Mouse (Mus musculus): Measurements from ENCODE around the gene Eogt.
A peak's percentile ranks its signal among the peaks of the same experiment; 100 is the strongest.

Eogt gene

DNA sequence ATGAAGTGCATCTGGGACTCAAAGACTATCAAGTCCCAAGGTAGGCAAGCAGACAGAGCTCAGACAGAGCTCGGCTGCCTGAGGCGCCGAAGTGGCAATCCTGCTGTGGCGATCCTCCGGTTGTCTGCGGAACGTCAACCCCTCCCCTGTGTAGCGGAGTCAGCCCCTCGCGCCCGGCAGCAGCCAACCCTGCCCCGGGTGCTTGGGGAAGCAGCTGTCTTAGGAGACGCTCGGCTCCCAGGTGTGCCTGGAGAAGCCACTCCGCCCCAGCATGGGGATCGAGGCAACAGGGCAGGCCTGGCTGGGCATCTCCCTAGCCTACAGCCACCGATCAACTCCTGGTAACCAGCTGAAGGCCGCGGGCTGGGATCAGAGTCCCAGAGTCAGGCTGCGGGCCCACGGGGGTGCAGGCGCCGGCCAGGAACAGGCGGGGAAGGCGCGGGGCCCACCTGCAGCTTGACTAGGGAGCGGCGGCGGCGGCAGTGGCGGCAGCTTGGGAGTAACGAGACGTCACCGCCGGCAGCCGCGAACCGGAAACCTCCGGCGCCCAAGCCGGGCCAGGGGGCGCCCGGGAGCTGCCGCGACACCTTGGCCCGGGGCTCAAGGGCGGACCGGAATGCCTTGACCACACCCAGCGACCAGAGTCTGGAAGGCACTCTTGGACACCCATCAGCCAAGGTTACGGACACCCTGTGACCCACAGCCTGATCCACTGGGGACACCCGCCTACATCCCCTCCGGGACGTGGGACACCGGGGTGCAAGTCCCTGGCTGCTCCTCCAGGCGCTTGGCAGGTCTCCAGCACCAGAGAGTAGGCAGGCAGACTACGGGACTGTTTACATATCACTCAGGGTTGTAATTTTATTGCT is at the start of gene Eogt:
Gene Eogt, minus strand, starts transcription at position 800 of the 869 bp plus-strand sequence.
- peak; percentile 84 for DNase-seq (ENCODE audit: low read depth)

- no peak for DNase-seq (ENCODE audit: low read depth)
Measured at GRCm38 (mm10) chr6:97179367-97179828, 30.4 kb upstream of the Eogt start.

DNA sequence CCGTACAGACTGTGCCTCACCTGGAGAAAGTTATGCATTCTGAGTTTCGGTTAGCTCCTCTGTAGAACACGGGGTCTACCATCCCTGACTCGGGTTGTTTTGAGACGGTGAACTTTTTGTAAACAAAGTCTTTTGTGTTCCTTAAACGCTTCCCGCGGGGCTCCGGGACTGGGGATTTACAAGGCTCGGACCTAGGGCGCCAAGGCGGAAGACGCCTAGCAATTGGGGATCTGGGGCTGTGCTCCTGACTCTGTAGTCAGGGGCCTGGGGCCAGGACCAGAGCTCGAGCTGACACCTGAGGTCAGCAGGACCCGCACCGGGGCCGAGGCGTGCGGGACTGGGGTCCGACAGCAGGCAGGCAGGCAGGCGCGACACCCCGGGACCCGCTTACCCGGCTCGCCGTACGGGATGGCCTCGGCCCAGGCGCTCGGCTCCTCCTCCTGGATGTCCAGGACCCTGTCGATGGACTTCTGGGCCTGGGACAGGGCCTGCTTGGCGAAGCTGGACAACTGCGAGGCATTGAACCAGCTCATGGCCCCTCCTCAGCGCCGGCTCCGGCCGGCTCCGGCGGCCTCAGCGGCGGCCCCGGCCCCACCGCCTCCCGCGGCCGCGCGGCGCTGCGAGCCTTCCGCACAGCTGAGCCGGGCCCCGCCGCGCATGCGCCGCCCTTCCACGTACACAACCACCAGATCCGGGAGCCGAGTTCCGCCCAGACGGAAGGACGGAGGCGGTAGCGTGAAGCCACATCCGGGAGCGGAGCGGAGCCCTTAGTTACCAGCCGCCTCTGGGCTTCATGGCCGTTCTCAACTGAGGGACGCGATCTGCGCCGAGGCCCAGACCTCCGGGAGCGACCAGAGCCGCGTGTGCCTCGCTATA is 29.7 kb upstream of the Eogt start, which contains the start of gene Tmf1:
Gene Tmf1, minus strand, starts transcription at position 632 of the 876 bp plus-strand sequence.
- DNase-seq (ENCODE audit: low read depth) = peak; percentile 96

DNA sequence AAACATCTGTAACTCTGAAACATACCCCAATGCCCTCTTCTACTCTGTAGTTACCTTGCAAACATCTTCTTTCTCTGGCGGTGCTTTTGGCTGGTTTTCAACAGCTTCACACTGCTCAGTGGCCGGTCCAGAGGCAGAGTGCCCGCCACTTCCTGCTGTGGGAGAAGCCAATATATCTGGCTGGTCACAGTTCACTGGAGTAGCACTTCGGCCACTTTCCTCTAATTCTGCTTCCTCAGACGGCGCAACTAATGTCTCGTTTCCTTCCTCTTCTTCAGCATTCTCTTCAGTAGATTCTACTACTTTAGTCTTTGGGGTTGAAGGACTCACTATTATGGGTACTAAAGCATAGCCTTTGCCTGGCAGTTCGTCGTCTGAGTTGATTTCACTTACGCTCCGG is 26.7 kb upstream of the Eogt start:
- no peak for DNase-seq (ENCODE audit: low read depth)

DNA sequence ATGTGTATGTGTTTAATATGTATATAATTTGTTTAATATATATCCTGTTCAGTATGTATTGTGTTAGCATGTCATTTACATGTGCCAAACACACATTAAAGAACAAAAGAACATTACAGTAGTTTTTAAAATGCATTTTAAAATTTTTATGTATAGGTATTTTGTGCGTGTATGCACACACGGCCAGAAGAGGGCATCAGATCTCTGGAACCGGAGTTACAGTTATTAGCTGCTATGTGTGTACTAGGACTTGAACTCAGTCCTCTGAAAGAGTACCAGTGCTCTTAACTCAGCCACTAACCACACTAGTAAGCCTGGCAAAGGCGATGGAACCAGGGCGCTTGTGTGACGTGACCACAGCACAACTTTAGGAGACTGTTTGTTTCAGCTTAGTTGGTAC is 1.2 kb upstream of the Eogt start:
- DNase-seq (ENCODE audit: low read depth) = peak; percentile 47

- no peak for DNase-seq (ENCODE audit: low read depth)
Measured at GRCm38 (mm10) chr6:97149721-97150120, 739 bp upstream of the Eogt start.

DNA sequence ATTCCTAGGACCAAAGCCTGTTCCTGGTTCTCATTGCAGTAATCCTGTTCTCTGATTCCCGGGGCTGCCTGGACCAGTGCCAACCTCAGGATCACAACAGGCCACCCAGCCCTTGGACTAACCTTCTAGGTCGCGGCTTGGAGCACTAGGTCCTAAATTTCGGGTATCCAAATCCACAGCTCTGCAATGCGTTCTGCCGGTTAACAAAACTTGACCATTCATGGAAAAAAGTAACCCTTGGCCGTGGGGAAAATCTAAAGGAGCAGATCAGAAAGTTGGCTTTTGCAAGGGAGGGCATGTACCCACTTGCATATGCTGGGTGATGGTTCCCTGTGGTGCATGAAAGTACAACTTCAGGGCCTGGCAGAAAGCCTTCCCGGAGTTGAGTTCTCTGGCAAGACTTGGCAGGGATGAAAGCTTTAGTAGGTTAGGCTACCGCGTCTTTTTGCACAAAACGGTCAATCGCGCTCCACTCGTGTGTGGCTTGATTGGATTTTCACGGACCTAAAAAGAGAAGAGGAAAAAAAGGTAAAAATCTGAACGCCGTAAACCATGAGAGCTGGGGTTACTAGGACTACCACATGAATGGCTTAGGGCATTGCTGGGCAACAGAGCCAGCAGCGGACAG is 1.1 kb downstream of the Eogt start:
- DNase-seq (ENCODE audit: low read depth) = no peak

GRCm38 (mm10) chr6:97145156-97145555 is 3.8 kb downstream of the Eogt start:
- DNase-seq (ENCODE audit: low read depth) = no peak

DNA sequence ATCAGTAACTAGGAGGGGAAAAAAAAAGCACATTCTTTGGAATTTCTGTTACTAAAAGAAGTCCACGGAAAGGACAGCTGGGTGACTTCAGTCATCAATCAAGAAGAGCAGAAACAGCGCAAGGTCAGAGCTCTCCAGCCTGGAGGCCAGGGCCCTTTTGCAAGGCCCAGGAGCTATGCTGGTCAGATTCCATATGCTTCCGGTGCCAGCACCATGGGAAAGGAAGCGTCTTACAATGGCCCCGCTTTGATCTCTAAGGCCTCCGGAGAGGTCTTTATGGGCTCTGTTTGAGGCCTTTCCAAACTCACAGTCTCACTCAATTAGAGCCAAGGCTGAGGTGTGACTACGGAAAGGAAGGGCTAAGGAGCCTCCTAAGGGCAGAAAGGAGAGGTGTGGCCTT is 4.6 kb downstream of the Eogt start:
- no peak for DNase-seq (ENCODE audit: low read depth)

- no peak for DNase-seq (ENCODE audit: low read depth)
Measured at GRCm38 (mm10) chr6:97142611-97143010, 6.4 kb downstream of the Eogt start.

DNA sequence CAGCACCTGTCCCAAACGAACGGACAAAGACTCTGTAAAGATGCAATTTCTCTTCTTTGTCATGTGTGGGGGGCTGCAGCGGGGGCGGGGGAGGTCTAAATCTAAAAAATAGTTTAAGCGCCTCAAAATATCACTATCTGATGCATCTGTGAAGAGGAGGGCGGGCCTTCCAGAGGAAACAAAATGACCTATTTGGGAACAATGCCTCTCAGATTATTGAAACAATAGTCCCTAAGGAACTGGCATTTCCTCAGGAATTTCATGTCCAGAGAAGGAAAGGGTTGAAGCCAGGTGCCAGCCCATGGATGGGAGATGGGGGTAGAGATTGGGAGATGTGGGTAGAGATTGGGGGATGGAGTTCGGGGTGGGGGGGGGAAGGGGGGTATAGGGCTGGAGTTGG is 7.2 kb downstream of the Eogt start:
- no peak for DNase-seq (ENCODE audit: low read depth)

DNA sequence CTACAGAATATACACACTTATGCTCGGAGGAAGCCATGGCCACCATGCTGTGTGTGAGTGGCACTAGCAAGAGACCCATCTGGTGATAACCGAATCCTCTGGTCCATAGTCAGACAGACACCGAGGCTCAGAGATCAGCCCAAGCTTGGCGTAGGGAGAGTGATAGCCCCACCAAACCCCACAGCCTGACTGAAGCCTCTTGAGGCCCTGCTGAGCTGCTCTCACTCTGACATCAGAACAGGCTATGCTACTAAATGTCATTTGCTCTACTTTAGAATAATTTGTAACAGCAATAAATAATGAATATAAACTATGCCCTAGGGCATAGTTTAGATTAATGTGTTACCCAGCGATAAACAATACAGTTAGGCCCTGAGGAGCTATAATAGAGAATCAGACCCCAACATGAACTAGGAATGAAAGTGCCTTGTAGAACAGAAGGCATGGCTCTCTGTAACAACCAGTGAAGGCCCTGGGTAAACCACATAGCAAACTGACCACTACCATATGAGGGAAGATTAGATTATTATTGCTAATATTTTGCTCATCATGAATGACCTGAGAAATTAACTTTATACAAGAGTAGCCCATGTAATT is 16.2 kb downstream of the Eogt start:
- no peak for DNase-seq (ENCODE audit: low read depth)

- DNase-seq (ENCODE audit: low read depth) = no peak
Measured at GRCm38 (mm10) chr6:97131808-97132207, 17.2 kb downstream of the Eogt start.

GRCm38 (mm10) chr6:97130979-97131378 is 18.0 kb downstream of the Eogt start:
- DNase-seq (ENCODE audit: low read depth) = no peak

DNA sequence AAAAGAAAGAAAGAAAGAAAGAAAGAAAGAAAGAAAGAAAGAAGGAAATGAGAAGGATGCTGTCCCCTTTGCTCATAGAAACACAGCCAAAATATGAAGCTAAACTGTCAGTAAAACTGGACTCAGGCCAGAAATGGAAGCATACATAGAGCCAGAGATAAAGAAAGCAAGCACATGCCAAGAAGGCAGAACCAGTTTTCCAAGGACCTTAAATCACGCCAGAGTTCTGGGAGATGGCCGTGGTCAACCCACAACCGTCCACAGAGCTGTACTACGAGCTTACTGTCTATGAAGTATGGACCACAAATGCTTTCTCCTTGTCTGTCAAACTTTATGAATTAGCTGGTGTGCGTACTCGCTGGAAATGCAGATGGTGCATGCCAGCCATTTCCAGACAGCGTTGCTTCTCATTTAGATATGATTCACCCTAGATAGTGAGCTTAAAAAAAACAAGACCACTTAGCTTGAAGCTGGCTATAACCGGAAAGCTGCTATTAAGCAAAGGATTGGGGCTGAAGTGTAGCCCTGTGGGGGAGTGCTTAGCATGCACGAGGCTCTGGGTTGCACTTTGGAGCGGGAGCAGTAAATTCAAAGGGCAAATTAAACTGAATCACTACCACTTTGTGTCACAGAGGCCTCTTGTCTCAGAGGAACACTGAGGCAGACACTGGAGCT is 24.5 kb downstream of the Eogt start:
- DNase-seq (ENCODE audit: low read depth) = no peak

- DNase-seq (ENCODE audit: low read depth) = no peak
Measured at GRCm38 (mm10) chr6:97120922-97121321, 28.1 kb downstream of the Eogt start.

- DNase-seq (ENCODE audit: low read depth) = no peak
Measured at GRCm38 (mm10) chr6:97118327-97118726, 30.7 kb downstream of the Eogt start.

DNA sequence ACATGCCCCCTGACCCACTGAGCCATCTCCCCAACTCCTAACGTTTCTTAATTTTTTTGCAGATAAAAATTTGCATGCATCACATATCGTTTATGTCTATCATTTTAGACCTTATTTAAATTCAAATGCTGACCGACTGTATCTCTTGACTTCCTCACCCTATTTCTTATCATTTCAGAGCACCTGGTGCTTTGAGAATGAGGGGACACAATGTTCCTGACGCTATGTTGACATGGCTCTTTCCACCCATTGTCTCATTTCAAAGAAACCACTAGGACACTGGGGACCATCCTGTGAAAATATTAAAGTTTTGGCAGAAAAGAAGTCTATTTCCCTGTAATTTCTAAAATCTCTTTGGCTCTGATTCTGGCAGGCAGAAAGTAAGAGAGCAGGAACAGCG is 32.1 kb downstream of the Eogt start:
- DNase-seq (ENCODE audit: low read depth) = no peak

GRCm38 (mm10) chr6:97114821-97115220 is 34.2 kb downstream of the Eogt start:
- DNase-seq (ENCODE audit: low read depth) = no peak

GRCm38 (mm10) chr6:97112177-97112576 is 36.8 kb downstream of the Eogt start:
- DNase-seq (ENCODE audit: low read depth) = no peak

- DNase-seq (ENCODE audit: low read depth) = peak; percentile 72
Measured at GRCm38 (mm10) chr6:97106777-97107176, 42.2 kb downstream of the Eogt start.
